Mouse (Mus musculus) kidney, embryonic 14.5 days (tissue): ENCODE measurements around the gene Pmepa1. TPM values are rescaled to one million over a fixed set of nuclear protein-coding genes. Genes with fewer than 3 reads are reported as not detected.

Experiments
- ATAC-seq: fragments of 200-750 bp; cut with Nextera tagmentation; 2 replicates; pipeline ENCODE4 v1.8.0; 2017; ENCODE audit warnings: moderate number of reproducible peaks, mild to moderate bottlenecking, moderate TSS enrichment, moderate library complexity; ENCODE audit not compliant: low FRiP score, low TSS enrichment
- H3K27ac ChIP-seq: fragments of 300-500 bp; sonication (generic); 2 replicates; pipeline ENCODE4 v1.5.1; 2014; ENCODE audit warnings: low read depth, mild to moderate bottlenecking, low read length, moderate library complexity, mixed read lengths
- H3K27me3 ChIP-seq: fragments of 300-500 bp; sonication (generic); 2 replicates; pipeline ENCODE4 v1.6.1; 2014; ENCODE audit warnings: mild to moderate bottlenecking, low read length; ENCODE audit not compliant: control insufficient read depth, insufficient read depth
- H3K36me3 ChIP-seq: fragments of 300-500 bp; sonication (generic); 2 replicates; pipeline ENCODE4 v1.6.1; 2014; ENCODE audit warnings: low read length, mixed read lengths; ENCODE audit not compliant: control insufficient read depth, insufficient read depth
- H3K4me1 ChIP-seq: fragments of 300-500 bp; sonication (generic); 2 replicates; pipeline ENCODE4 v1.6.1; 2014; ENCODE audit warnings: low read length, mixed read lengths; ENCODE audit not compliant: control insufficient read depth, insufficient read depth
- H3K4me2 ChIP-seq: fragments of 300-500 bp; sonication (generic); replicated peaks from 2 replicates; pipeline ENCODE4 v1.6.1; 2014; ENCODE audit warnings: low read depth, mild to moderate bottlenecking, low read length
- H3K4me3 ChIP-seq: fragments of 300-500 bp; sonication (generic); 2 replicates; pipeline ENCODE4 v1.5.1; 2014; ENCODE audit warnings: mild to moderate bottlenecking, low read length
- H3K9ac ChIP-seq: fragments of 300-500 bp; sonication (generic); 2 replicates; pipeline ENCODE4 v1.6.1; 2014; ENCODE audit warnings: low read depth, mild to moderate bottlenecking, low read length, moderate library complexity
- H3K9me3 ChIP-seq: fragments of 300-500 bp; sonication (generic); 2 replicates; pipeline ENCODE4 v1.6.1; 2016; ENCODE audit warnings: low read length; ENCODE audit not compliant: control insufficient read depth
- WGBS: fragments of 180-500 bp; shearing (Covaris S2); extraction: QIAGEN DNeasy Blood & Tissue Kit; methylation state at CpG from one replicate; pipeline ENCODE4 v1.1.7; 2014; 5-methylcytosine and 5-hydroxymethylcytosine counted together
- polyA plus RNA-seq: library from polyadenylated mRNA; unstranded; fragments of >200 nt; fragmentation: Nextera tagmentation; extraction: Ambion mirVana; gene quantifications from 2 replicates; pipeline ENCODE4 v1.2.1, GENCODE M21; 2014

The Pmepa1 gene
- polyA plus RNA-seq, 1 experiment from 2014 or later: 4.9 TPM

DNA sequence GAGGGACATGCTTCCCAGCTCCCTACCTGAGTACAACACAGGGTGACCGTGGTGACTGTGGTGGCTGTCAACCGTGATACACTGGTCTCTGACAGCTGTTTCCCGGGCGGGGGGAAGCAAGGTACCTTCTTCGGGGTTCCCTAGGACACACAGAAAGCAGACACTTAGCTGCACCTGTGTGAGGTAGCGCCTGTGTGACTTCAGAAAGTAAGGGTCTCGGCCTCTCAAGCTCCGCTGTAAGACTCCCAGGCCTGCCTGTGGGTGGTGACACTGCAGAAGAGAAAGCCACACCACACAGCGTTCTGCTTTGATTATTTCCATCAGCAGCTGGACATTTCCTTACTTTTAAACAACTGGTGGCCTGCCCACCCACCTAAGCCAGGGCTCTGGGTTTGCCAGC, 4.8 kb downstream of the Pmepa1 start:
- Histone ChIP-seq H3K4me3 (no peak overlapping the region), H3K9me3 (no peaks in the 10 kb centered on the region), H3K27me3 (no peaks in the 10 kb centered on the region), H3K4me2 (no peak overlapping the region), H3K9ac (no peak overlapping the region), H3K4me1 (peaks cover 27% of the 10 kb centered on the region), H3K27ac (no peak overlapping the region), H3K36me3 (no peaks in the 10 kb centered on the region)
- ATAC-seq: no peak
- 78% methylated on average over 9 of the region's 9 CpGs for WGBS

DNA sequence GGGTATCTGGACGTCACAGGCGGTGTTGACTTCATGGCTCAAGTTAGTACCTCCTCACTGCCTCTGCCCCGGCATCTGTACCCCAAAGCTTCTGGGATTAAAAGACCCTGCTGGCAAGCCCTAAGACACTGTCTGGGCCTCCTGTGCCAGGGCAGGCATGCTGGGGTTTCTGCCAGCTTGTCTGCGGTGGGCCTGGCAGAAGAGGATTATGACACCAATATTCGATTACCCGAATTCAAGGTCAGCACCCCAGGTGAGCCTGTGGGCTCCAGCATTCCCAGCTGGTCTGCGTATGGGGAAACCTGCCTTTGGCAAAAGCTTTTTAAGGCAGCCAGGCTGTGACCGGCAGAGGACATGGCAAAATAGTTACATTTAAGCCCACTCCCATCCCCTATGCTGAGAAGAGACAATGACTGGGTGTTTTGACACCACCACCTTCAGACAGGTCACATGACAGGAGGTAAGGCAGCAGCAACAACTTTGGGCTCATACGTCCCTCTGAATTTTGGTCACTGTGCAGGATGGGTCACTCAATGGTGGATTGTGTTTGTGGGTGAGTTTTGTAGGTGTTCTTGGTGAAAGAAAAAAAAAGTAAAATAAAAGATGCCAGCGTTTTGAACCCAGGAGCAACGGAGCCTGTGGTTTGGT, 5.6 kb downstream of the Pmepa1 start:
- no peak overlapping the region for H3K9ac ChIP-seq
- H3K36me3 ChIP-seq: no peaks in the 10 kb centered on the region
- no peaks in the 10 kb centered on the region for H3K9me3 ChIP-seq
- no peaks in the 10 kb centered on the region for H3K27me3 ChIP-seq
- no peak overlapping the region for H3K4me2 ChIP-seq
- peaks cover 34% of the 10 kb centered on the region for H3K4me1 ChIP-seq
- H3K4me3 ChIP-seq: no peak overlapping the region
- WGBS: 87% methylated on average over 11 of the region's 11 CpGs
- no peak overlapping the region for H3K27ac ChIP-seq
- ATAC-seq: no peak

DNA sequence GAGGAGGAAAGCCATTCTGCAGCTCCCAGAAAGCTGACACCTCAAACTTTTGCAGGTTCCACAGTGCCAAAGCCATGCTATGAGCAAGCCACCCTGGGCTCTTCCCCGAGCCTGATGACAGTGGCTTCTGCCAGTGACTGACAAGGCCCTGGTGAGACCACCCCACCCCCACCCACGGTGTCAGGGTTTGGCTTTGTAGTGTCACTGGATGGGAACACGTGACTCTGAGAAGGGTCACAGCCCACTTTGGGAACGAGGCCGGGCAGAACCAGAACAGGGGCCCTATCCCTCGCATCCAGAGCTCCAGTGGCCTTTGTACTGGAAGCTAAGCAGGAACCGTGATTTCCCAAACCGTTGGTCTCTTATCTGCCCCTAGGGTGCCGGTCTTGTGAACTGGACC, 6.1 kb downstream of the Pmepa1 start:
- H3K4me1 ChIP-seq: peaks cover 39% of the 10 kb centered on the region
- H3K27me3 ChIP-seq: no peaks in the 10 kb centered on the region
- H3K36me3 ChIP-seq: no peaks in the 10 kb centered on the region
- H3K9me3 ChIP-seq: no peaks in the 10 kb centered on the region
- no peak overlapping the region for H3K27ac ChIP-seq
- H3K4me3 ChIP-seq: no peak overlapping the region
- WGBS: 69% methylated on average over 9 of the region's 9 CpGs
- no peak overlapping the region for H3K4me2 ChIP-seq
- peak overlapping the region; percentile 3; the same call in 1 of the 2 replicates for H3K9ac ChIP-seq
- ATAC-seq: no peak

DNA sequence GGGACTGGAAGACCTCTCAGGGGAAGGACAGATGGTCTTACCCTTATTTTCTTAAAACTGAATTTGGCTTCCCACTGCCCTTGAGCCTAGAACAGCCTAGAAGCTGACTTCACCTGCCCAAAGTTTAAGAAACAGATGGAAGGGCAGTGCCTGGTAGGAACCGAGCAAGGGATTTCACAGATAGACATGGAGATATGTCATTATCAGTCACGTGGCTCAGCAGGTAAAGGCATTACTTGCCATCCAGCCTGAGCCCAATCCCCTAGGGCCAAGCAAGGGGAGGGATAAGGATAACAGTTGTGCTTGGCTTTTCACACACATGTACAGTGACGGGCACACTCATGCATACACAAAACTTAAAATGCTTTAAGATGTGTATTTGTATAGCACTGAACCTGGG, 8.8 kb downstream of the Pmepa1 start:
- H3K36me3 ChIP-seq: no peaks in the 10 kb centered on the region
- peaks cover 51% of the 10 kb centered on the region for H3K4me1 ChIP-seq
- H3K9ac ChIP-seq: no peak overlapping the region
- no peak overlapping the region for H3K4me2 ChIP-seq
- ATAC-seq: no peak
- 79% methylated on average over 3 of the region's 3 CpGs for WGBS
- H3K27ac ChIP-seq: no peak overlapping the region
- H3K27me3 ChIP-seq: no peaks in the 10 kb centered on the region
- H3K4me3 ChIP-seq: no peak overlapping the region
- no peaks in the 10 kb centered on the region for H3K9me3 ChIP-seq

DNA sequence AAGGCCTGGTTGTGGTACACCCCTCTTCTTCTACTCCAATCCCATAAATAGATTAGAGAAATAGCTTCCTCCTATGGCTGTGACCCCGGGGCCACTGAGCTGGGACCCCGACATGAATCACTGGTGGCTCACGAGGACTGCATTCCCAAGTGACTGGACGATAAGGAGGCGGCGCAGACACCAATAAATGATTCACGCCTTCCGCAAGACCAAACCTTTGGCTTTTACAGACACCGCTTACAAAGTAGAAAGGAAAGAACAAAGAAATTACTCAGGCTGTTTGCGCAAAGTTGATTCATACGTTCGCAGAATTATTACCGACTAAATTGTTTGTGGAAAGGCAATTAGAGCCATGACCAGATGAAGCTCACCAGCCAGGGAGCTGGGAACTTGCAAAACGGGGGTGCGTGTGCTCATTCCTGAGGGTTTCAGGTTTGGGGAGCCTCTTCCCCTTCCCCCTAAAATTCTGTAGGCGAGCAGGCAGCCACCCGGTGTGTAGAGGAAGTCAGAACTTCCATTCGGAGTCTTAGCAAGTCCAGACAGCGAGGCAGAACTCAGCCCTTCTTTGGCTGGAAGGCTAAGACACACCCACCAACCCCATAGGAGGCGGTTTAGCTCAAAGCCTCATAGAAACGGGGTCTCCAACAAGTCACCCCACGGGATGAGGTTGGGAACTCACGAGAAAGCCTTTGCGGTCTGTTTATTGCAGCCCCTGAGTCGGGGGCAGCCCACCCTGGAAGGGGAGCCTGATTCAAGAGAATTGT, 9.8 kb downstream of the Pmepa1 start:
- Histone ChIP-seq H3K4me3 (no peak overlapping the region), H3K4me2 (no peak overlapping the region), H3K9me3 (no peaks in the 10 kb centered on the region), H3K4me1 (peaks cover 55% of the 10 kb centered on the region), H3K9ac (no peak overlapping the region), H3K27ac (no peak overlapping the region), H3K36me3 (no peaks in the 10 kb centered on the region), H3K27me3 (no peaks in the 10 kb centered on the region)
- WGBS: 64% methylated on average over 25 of the region's 25 CpGs
- ATAC-seq: no peak

DNA sequence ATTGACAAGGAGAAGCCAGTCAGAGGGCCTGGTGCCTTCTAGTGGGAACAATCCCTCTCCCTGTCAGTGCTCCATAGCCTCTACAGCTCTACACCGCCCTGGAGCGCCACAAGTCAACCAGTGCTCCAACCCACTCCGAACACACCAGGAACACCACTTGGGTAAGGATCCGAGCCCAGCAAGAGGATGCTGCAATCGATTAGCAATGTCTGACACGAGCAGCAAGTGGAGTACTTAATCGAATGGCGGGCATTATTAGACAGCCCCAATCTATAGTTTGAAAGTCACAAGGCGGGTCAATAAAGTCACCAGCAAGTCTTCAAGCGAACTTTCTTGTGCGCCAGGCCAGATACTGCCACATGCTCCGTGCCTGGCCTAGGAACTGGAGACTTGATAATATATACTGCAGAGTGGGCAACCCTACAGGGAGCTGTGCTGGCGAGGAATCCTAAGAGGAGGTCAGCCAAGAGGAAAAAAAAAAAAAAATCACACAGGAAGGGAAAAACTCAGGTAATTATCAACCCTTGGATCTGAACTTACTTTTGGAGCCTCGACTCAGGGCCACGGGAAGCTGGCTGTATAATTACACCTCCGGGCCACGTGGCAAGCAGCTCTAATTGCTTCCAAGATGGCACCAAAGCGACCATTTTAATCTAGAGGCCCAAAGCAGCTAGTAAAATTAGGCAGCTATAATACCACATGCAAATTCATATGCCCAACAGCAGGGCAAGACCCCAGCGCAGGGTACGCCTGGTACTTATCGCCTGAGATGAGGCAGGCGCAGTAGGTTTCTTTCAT, 10.7 kb downstream of the Pmepa1 start:
- no peaks in the 10 kb centered on the region for H3K36me3 ChIP-seq
- H3K9ac ChIP-seq: no peak overlapping the region
- H3K4me3 ChIP-seq: no peak overlapping the region
- H3K4me1 ChIP-seq: peaks cover 59% of the 10 kb centered on the region
- H3K27ac ChIP-seq: no peak overlapping the region
- no peaks in the 10 kb centered on the region for H3K27me3 ChIP-seq
- ATAC-seq: no peak
- H3K9me3 ChIP-seq: no peaks in the 10 kb centered on the region
- 83% methylated on average over 22 of the region's 22 CpGs for WGBS
- H3K4me2 ChIP-seq: no peak overlapping the region

DNA sequence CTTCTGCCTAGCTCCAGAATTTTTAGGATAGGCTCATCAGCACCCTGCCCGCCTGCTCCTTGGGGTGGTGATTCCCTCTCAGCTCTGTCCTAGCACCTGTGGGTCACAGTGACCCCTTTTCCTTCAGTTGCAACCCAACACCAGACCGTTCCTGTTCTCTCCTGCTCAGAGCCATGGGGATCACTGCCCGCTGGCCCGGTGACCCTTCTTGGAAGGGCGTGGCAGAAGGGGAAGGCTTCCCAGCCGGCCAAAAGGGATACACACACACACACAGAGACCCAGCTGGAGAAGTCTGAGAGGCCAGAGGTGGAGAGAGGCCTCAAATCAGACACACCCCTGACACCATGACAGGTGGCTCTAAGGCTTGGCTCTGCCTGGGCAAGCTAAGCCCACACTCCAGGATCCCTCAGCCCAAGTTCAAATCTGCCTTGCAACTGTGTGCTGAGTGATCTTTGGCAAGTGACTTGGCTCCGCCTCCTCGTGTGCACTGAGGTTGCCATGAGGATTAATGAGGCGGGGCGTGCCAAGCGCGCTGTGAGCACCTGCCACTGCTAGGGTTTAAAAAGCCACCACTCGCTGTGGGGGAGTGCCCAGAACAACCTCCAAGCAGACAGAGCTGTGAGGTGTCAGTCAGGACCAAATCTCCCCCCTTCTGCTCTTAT, 11.7 kb downstream of the Pmepa1 start:
- peak; percentile 55 for ATAC-seq
- Histone ChIP-seq H3K27me3 (no peaks in the 10 kb centered on the region), H3K4me1 (peaks cover 58% of the 10 kb centered on the region), H3K27ac (no peak overlapping the region), H3K4me2 (no peak overlapping the region), H3K9me3 (no peaks in the 10 kb centered on the region), H3K4me3 (no peak overlapping the region), H3K36me3 (no peaks in the 10 kb centered on the region), H3K9ac (no peak overlapping the region)
- WGBS: 18% methylated on average over 13 of the region's 13 CpGs

DNA sequence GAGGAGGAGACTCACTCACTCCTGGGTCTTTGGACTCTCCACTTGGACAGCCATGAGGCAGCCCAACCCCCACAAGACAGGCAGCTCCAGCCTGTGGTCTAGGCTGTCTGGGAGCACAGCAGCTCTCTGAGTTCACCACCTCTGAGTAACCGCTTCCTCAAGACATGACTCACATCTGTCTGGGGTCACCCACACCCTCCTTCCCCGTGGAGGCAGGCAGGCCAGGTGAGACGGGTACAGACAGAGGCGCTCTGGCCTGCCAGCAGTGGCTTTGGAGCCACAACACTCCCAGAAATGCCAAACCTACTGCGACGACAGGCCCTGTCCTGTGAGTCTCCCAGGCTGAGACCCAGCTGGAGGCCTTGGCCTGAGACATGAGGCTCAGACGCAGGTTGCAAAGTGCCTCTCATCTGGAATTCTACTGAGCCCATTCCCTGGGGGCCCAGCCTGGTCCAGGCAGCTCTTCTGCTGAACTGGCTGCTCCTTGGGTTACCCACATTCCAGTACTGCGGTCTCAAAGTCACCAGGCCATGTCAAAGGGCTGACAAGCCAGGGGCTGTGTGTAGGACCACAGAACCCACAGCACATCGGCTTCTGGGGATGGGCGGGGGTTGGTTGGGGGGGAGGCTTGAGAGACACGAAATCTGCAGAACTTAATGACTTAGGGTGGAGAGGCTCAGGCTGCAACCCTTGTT, 12.6 kb downstream of the Pmepa1 start:
- no peaks in the 10 kb centered on the region for H3K36me3 ChIP-seq
- H3K4me3 ChIP-seq: no peak overlapping the region
- WGBS: 40% methylated on average over 11 of the region's 11 CpGs
- no peak overlapping the region for H3K4me2 ChIP-seq
- peak overlapping the region; percentile 49; the same call in 1 of the 2 replicates for H3K27ac ChIP-seq
- peak; percentile 6; the same call in 1 of the 2 replicates for ATAC-seq
- H3K27me3 ChIP-seq: no peaks in the 10 kb centered on the region
- H3K9ac ChIP-seq: no peak overlapping the region
- H3K9me3 ChIP-seq: no peaks in the 10 kb centered on the region
- peaks cover 64% of the 10 kb centered on the region for H3K4me1 ChIP-seq
